Mouse (Mus musculus): ENCODE measurements around the gene Ndufa10.

DNA sequence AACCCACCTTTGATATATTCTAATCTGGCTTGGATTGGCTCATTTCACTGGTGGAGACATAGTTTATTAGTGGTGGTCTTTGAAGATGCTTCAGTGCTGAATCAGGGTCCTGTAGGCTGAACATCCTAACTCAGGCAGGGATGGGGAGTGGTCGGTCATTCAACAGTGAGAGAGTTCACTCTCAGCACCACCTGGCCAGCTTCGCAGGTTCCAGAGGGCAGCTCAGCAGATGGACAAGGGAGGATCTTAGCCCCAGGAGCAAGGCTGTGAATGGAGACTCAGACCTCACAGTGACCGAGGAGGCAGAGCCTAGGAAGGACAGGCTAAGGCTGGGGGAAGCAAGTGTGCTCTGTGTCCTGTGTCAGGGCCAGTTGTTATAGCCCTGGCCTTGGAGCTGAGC is 42.2 kb downstream of the Ndufa10 start:
- TF ChIP-seq POLR2A (IDR thresholded peaks at IDR 0.05; ENCODE audit: extremely low read depth, insufficient read depth, low read length) (no peak), CTCF (IDR thresholded peaks at IDR 0.05; ENCODE audit: extremely low read depth, insufficient read depth, low read length) (no peak)
